Mouse (Mus musculus): ENCODE results near the gene Ccdc54. TPM values are rescaled to one million over a fixed set of nuclear protein-coding genes. Genes with fewer than 3 reads are reported as not detected.

Ccdc54 gene
- total RNA-seq, 1 experiment: not detected

GRCm38 (mm10) chr16:50607776-50608562, 17.0 kb upstream of the Ccdc54 start:
- no peak for DNase-seq (ENCODE audit: low read depth, low spot score)
- H3K4me3 ChIP-seq (ENCODE audit: insufficient read depth in 1 of 2, low read depth in 1 of 2, low read length in 2 of 2, poor library complexity in 1 of 2, severe bottlenecking in 1 of 2): no peak overlapping the region
- in situ Hi-C loops (cut with MboI; ENCODE audit: low sequenced_read_pairs in 2 of 2, unreplicated experiment in 2 of 2): no loop called here
- no peaks in the 10 kb centered on the region for H3K36me3 ChIP-seq (ENCODE audit: control insufficient read depth, insufficient read depth, low read length, poor library complexity, severe bottlenecking)
- TF ChIP-seq ZC3H11A (IDR thresholded peaks at IDR 0.05; ENCODE audit: borderline replicate concordance, low read depth, low read length): no peak
- no peak overlapping the region for H3K27ac ChIP-seq (ENCODE audit: insufficient read depth, low read depth, low read length, poor library complexity, severe bottlenecking)
- H3K9me3 ChIP-seq (ENCODE audit: control insufficient read depth, insufficient read depth, low read depth, low read length): no peaks in the 10 kb centered on the region
- no peak overlapping the region for H3K9ac ChIP-seq (ENCODE audit: insufficient read depth, low read depth, low read length, poor library complexity, severe bottlenecking)
- H3K4me1 ChIP-seq (ENCODE audit: control insufficient read depth in 2 of 2, insufficient read depth in 2 of 2, low read length in 2 of 2, poor library complexity in 1 of 2): no peaks in the 10 kb centered on the region

DNA sequence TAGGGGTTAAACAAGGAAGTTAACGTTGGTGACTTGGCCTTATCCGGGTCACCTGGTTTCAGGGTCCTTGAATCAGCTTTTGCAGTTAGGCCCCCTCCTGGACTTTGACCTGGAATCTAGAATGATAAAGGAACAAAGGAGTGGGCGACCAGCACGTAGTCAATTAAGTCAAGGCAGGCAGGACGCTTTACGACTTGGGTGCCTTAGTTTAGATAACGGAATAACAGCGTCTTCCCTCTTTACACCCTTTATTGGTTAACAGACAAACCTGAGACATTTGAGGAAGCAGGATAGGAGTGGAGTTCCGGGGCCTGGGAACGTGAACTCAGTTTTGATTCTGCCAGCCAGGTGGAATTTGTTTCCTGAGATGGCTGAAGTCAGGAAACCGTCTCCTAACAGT, 13.9 kb upstream of the Ccdc54 start:
- Histone ChIP-seq H3K9ac (ENCODE audit: insufficient read depth, low read depth, low read length, poor library complexity, severe bottlenecking) (no peak overlapping the region), H3K36me3 (ENCODE audit: control insufficient read depth, insufficient read depth, low read length, poor library complexity, severe bottlenecking) (no peaks in the 10 kb centered on the region), H3K4me3 (ENCODE audit: insufficient read depth in 1 of 2, low read depth in 1 of 2, low read length in 2 of 2, poor library complexity in 1 of 2, severe bottlenecking in 1 of 2) (no peak overlapping the region), H3K27ac (ENCODE audit: insufficient read depth, low read depth, low read length, poor library complexity, severe bottlenecking) (no peak overlapping the region), H3K4me1 (ENCODE audit: control insufficient read depth in 2 of 2, insufficient read depth in 2 of 2, low read length in 2 of 2, poor library complexity in 1 of 2) (no peaks in the 10 kb centered on the region), H3K9me3 (ENCODE audit: control insufficient read depth, insufficient read depth, low read depth, low read length) (no peaks in the 10 kb centered on the region)
- no peak for DNase-seq (ENCODE audit: low read depth, low spot score)
- TF ChIP-seq ZNF384 (IDR thresholded peaks at IDR 0.05; ENCODE audit: low read depth, low read length) (no peak), MAFK (IDR thresholded peaks at IDR 0.05; ENCODE audit: insufficient read depth, low read depth, low read length) (no peak), CHD2 (IDR thresholded peaks at IDR 0.05; ENCODE audit: low read depth, low read length) (no peak), ZC3H11A (IDR thresholded peaks at IDR 0.05; ENCODE audit: borderline replicate concordance, low read depth, low read length) (no peak), HCFC1 (IDR thresholded peaks at IDR 0.05; ENCODE audit: borderline replicate concordance, insufficient read depth, low read length) (no peak)
- in situ Hi-C loops (cut with MboI; ENCODE audit: low sequenced_read_pairs in 2 of 2, unreplicated experiment in 2 of 2): no loop called here

DNA sequence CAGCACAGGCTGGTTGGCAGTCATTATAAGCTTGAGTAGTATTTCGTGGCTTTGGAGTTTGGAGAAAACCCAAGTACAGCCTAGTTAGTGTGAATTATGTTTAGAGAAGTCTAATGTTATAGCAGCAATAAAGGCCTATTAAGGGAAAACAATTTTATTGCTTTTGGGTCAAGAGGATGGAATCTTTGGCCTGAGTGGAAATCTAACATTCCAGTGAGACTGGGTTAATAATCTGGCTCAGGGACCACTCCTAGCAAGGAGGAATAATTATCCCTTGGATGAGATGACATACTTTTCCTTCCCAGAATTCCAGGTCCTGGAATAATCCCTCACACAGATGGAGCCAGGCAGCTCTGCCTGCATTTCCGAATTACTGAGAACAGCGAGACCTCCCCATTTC, 11.0 kb upstream of the Ccdc54 start:
- Histone ChIP-seq H3K9ac (ENCODE audit: insufficient read depth, low read depth, low read length, poor library complexity, severe bottlenecking) (no peak overlapping the region), H3K27ac (ENCODE audit: insufficient read depth, low read depth, low read length, poor library complexity, severe bottlenecking) (no peak overlapping the region), H3K36me3 (ENCODE audit: control insufficient read depth, insufficient read depth, low read length, poor library complexity, severe bottlenecking) (no peaks in the 10 kb centered on the region), H3K9me3 (ENCODE audit: control insufficient read depth, insufficient read depth, low read depth, low read length) (no peaks in the 10 kb centered on the region), H3K4me1 (ENCODE audit: control insufficient read depth in 2 of 2, insufficient read depth in 2 of 2, low read length in 2 of 2, poor library complexity in 1 of 2) (no peaks in the 10 kb centered on the region), H3K4me3 (ENCODE audit: insufficient read depth in 1 of 2, low read depth in 1 of 2, low read length in 2 of 2, poor library complexity in 1 of 2, severe bottlenecking in 1 of 2) (no peak overlapping the region)
- no peak for DNase-seq (ENCODE audit: low read depth, low spot score)
- in situ Hi-C loops (cut with MboI; ENCODE audit: low sequenced_read_pairs in 2 of 2, unreplicated experiment in 2 of 2): no loop called here
- no peak for TF ChIP-seq MAFK (IDR thresholded peaks at IDR 0.05; ENCODE audit: insufficient read depth, low read depth, low read length)
- TF ChIP-seq CHD2 (IDR thresholded peaks at IDR 0.05; ENCODE audit: low read depth, low read length): no peak
- TF ChIP-seq ZC3H11A (IDR thresholded peaks at IDR 0.05; ENCODE audit: borderline replicate concordance, low read depth, low read length): no peak
- TF ChIP-seq HCFC1 (IDR thresholded peaks at IDR 0.05; ENCODE audit: borderline replicate concordance, insufficient read depth, low read length): no peak
- TF ChIP-seq ZNF384 (IDR thresholded peaks at IDR 0.05; ENCODE audit: low read depth, low read length): no peak

- in situ Hi-C loops (cut with MboI; ENCODE audit: low sequenced_read_pairs in 2 of 2, unreplicated experiment in 2 of 2): no loop called here
- no peak for DNase-seq (ENCODE audit: low read depth, low spot score)
- TF ChIP-seq ZC3H11A (IDR thresholded peaks at IDR 0.05; ENCODE audit: borderline replicate concordance, low read depth, low read length) (no peak), MAFK (IDR thresholded peaks at IDR 0.05; ENCODE audit: insufficient read depth, low read depth, low read length) (0 out of 2 replicates have a peak, but pooled peaks have one; percentile 14)
- no peak overlapping the region for H3K9ac ChIP-seq (ENCODE audit: insufficient read depth, low read depth, low read length, poor library complexity, severe bottlenecking)
- H3K4me3 ChIP-seq (ENCODE audit: insufficient read depth in 1 of 2, low read depth in 1 of 2, low read length in 2 of 2, poor library complexity in 1 of 2, severe bottlenecking in 1 of 2): no peak overlapping the region
- no peaks in the 10 kb centered on the region for H3K4me1 ChIP-seq (ENCODE audit: control insufficient read depth in 2 of 2, insufficient read depth in 2 of 2, low read length in 2 of 2, poor library complexity in 1 of 2)
- no peak overlapping the region for H3K27ac ChIP-seq (ENCODE audit: insufficient read depth, low read depth, low read length, poor library complexity, severe bottlenecking)
- H3K36me3 ChIP-seq (ENCODE audit: control insufficient read depth, insufficient read depth, low read length, poor library complexity, severe bottlenecking): no peaks in the 10 kb centered on the region
- H3K9me3 ChIP-seq (ENCODE audit: control insufficient read depth, insufficient read depth, low read depth, low read length): no peaks in the 10 kb centered on the region
These were observed 9.7 kb upstream of the Ccdc54 start for GRCm38 (mm10) chr16:50600665-50601064.

GRCm38 (mm10) chr16:50596679-50597078, 5.7 kb upstream of the Ccdc54 start:
- no peak overlapping the region for H3K4me3 ChIP-seq (ENCODE audit: insufficient read depth in 1 of 2, low read depth in 1 of 2, low read length in 2 of 2, poor library complexity in 1 of 2, severe bottlenecking in 1 of 2)
- in situ Hi-C loops (cut with MboI; ENCODE audit: low sequenced_read_pairs in 2 of 2, unreplicated experiment in 2 of 2): no loop called here
- no peaks in the 10 kb centered on the region for H3K9me3 ChIP-seq (ENCODE audit: control insufficient read depth, insufficient read depth, low read depth, low read length)
- no peak for TF ChIP-seq ZNF384 (IDR thresholded peaks at IDR 0.05; ENCODE audit: low read depth, low read length)
- TF ChIP-seq ZC3H11A (IDR thresholded peaks at IDR 0.05; ENCODE audit: borderline replicate concordance, low read depth, low read length): no peak
- TF ChIP-seq HCFC1 (IDR thresholded peaks at IDR 0.05; ENCODE audit: borderline replicate concordance, insufficient read depth, low read length): no peak
- TF ChIP-seq MAFK (IDR thresholded peaks at IDR 0.05; ENCODE audit: insufficient read depth, low read depth, low read length): no peak
- TF ChIP-seq CHD2 (IDR thresholded peaks at IDR 0.05; ENCODE audit: low read depth, low read length): no peak
- no peaks in the 10 kb centered on the region for H3K4me1 ChIP-seq (ENCODE audit: control insufficient read depth in 2 of 2, insufficient read depth in 2 of 2, low read length in 2 of 2, poor library complexity in 1 of 2)
- no peak overlapping the region for H3K27ac ChIP-seq (ENCODE audit: insufficient read depth, low read depth, low read length, poor library complexity, severe bottlenecking)
- no peak overlapping the region for H3K9ac ChIP-seq (ENCODE audit: insufficient read depth, low read depth, low read length, poor library complexity, severe bottlenecking)
- no peaks in the 10 kb centered on the region for H3K36me3 ChIP-seq (ENCODE audit: control insufficient read depth, insufficient read depth, low read length, poor library complexity, severe bottlenecking)
- DNase-seq (ENCODE audit: low read depth, low spot score): no peak
